Mouse (Mus musculus) thymus, adult 2 months (tissue): ENCODE measurements around the gene Ift122. TPM values are rescaled to one million over a fixed set of nuclear protein-coding genes. Genes with fewer than 3 reads are reported as not detected.

ENCODE experiments used
- DNase-seq: peaks from one replicate; pipeline ENCODE4 v3.0.0; 2021
- H3K27ac ChIP-seq: fragments of 200-500 bp; 2 replicates; pipeline ENCODE4 v1.5.1; 2012; ENCODE audit warnings: low read length, control low read depth; ENCODE audit not compliant: control insufficient read depth, insufficient read depth
- H3K27me3 ChIP-seq: fragments of 200-500 bp; 2 replicates; pipeline ENCODE4 v1.6.1; 2012; ENCODE audit warnings: mild to moderate bottlenecking, low read length, moderate library complexity, mixed read lengths; ENCODE audit not compliant: control insufficient read depth, insufficient read depth
- H3K36me3 ChIP-seq: fragments of 200-500 bp; 2 replicates; pipeline ENCODE4 v1.6.1; 2012; ENCODE audit warnings: mild to moderate bottlenecking, low read length, moderate library complexity; ENCODE audit not compliant: control insufficient read depth, insufficient read depth
- H3K4me1 ChIP-seq: fragments of 200-500 bp; replicated peaks from 2 replicates; pipeline ENCODE4 v1.6.1; 2012; ENCODE audit warnings: low read length; ENCODE audit not compliant: control insufficient read depth, insufficient read depth
- H3K4me3 ChIP-seq: fragments of 200-500 bp; 2 replicates; pipeline ENCODE4 v1.5.1; 2012; ENCODE audit warnings: mild to moderate bottlenecking, low read length, control low read depth, moderate library complexity; ENCODE audit not compliant: control insufficient read depth, insufficient read depth
- CTCF ChIP-seq: fragments of 200-500 bp; IDR thresholded peaks from 2 replicates; pipeline ENCODE4 v1.5.1; 2012; ENCODE audit warnings: mild to moderate bottlenecking, control low read depth, low read length, moderate library complexity, borderline replicate concordance; ENCODE audit not compliant: control insufficient read depth, poor library complexity, insufficient read depth; ENCODE audit errors: extremely low read depth
- POLR2A ChIP-seq: fragments of 200-500 bp; IDR thresholded peaks from 2 replicates; pipeline ENCODE4 v1.6.1; 2012; ENCODE audit warnings: mild to moderate bottlenecking, low read length, control low read depth, moderate library complexity; ENCODE audit not compliant: control insufficient read depth, poor library complexity, insufficient read depth; ENCODE audit errors: extremely low read depth
- WGBS: fragments of 180-500 bp; shearing (Covaris S2); methylation state at CpG from one replicate; pipeline ENCODE4 v1.1.7; 2018; 5-methylcytosine and 5-hydroxymethylcytosine counted together
- polyA plus RNA-seq: library from polyadenylated mRNA; depleted of rRNA; stranded (reverse); fragments of >200 nt; gene quantifications from 2 replicates; pipeline ENCODE4 v1.2.3, GENCODE M21; 2012; rRNA removed

Ift122 gene
- polyA plus RNA-seq, 1 experiment, result 7.6 TPM

DNA sequence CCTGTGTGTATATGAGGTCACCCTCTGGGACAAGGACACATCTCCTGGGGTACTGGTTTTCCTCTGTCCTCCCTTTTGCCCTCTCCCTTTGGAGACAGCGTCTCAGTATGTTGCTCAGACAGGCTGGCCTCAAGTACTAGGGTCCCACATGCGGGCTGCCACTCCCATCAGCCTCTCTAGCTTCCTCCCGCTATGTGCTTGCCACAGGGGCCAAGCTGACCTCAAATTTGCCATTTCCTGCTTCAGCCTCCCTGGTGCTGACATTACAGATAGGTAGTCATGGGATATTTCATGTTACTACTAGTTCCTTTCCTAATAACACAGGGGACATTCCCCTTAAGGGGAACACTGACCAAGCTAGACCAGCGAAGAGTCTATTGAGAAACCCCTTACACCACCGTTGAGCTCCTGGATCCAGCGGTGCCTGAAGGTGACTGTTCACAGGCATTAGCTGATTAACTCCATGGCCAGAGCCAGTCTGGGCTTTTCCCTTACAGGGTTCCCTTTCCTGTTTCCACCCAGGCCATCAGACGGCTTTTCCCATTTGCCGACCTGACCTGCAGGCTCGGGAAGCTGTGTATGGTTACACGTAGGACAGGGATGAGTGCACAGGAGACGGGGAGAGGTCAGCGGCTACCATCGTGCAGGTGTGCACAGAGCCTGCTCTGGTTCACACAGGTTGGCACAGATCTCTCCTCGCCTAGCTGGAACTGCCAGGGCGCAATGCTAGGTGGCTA is 120.0 kb downstream of the Ift122 start:
- H3K27me3 ChIP-seq, result no peaks in the 10 kb centered on the region
- peaks cover 53% of the 10 kb centered on the region for H3K4me1 ChIP-seq
- no peak overlapping the region for H3K4me3 ChIP-seq
- H3K27ac ChIP-seq, result peak overlapping the region; percentile 93; the same call in 1 of the 2 replicates
- WGBS, result 84% methylated on average over 15 of the region's 15 CpGs
- no peak for TF ChIP-seq POLR2A
- TF ChIP-seq CTCF, result no peak
- no peak for DNase-seq
- H3K36me3 ChIP-seq, result peaks cover 36% of the 10 kb centered on the region

- H3K4me1 ChIP-seq, result peaks cover 52% of the 10 kb centered on the region
- no peak overlapping the region for H3K27ac ChIP-seq
- WGBS, result 94% methylated on average over 16 of the region's 16 CpGs
- H3K27me3 ChIP-seq, result no peaks in the 10 kb centered on the region
- TF ChIP-seq CTCF, result no peak
- H3K4me3 ChIP-seq, result no peak overlapping the region
- no peak for DNase-seq
- H3K36me3 ChIP-seq, result peaks cover 34% of the 10 kb centered on the region
Observed at GRCm38 (mm10) chr6:115973881-115974662, 120.8 kb downstream of the Ift122 start.

GRCm38 (mm10) chr6:115975606-115976005 is 122.3 kb downstream of the Ift122 start:
- Histone ChIP-seq H3K27ac (no peak overlapping the region), H3K4me1 (peaks cover 38% of the 10 kb centered on the region), H3K27me3 (no peaks in the 10 kb centered on the region), H3K4me3 (no peak overlapping the region), H3K36me3 (peaks cover 49% of the 10 kb centered on the region)
- no peak for DNase-seq
- WGBS, result 93% methylated on average over 8 of the region's 8 CpGs
- no peak for TF ChIP-seq POLR2A
- no peak for TF ChIP-seq CTCF

Other genes starting within 250 kb of the Ift122 start
- 185 and 209 TPM in 2 replicates for gene Raf1, start 176.8 kb upstream of the Ift122 start, polyA plus RNA-seq
- gene Tmem40, start 91.1 kb upstream of the Ift122 start, polyA plus RNA-seq, result 1.4 and 2.5 TPM in 2 replicates
- 16.8 and 19.5 TPM in 2 replicates for gene Cand2, start 78.9 kb upstream of the Ift122 start, polyA plus RNA-seq
- gene Rpl32, start 44.7 kb upstream of the Ift122 start, polyA plus RNA-seq, result 874 and 910 TPM in 2 replicates
- 0.33 and 0.46 TPM in 2 replicates for gene Efcab12, start 15.1 kb upstream of the Ift122 start, polyA plus RNA-seq
- gene Mbd4, start 99 bp upstream of the Ift122 start, polyA plus RNA-seq, result 9.0 and 10.5 TPM in 2 replicates
- 0.37 and 1.3 TPM in 2 replicates for gene Rho, start 78.3 kb downstream of the Ift122 start, polyA plus RNA-seq
- gene H1foo, start 91.5 kb downstream of the Ift122 start, polyA plus RNA-seq, result 0.71 and 0.81 TPM in 2 replicates
- gene Plxnd1, start 141.5 kb downstream of the Ift122 start, polyA plus RNA-seq, result 466 and 519 TPM in 2 replicates